Mouse (Mus musculus): Measurements from ENCODE around the gene Adcy9. TPM values are rescaled to one million over a fixed set of nuclear protein-coding genes. Genes with fewer than 3 reads are reported as not detected.
"Not testable (repeated sequence)": the region's sequence is repeated elsewhere in the genome, so short reads cannot be mapped to it uniquely, and the experiment has no call there.

Adcy9 gene
- polyA plus RNA-seq, 1 experiment from 2014 or later, result 0.41 TPM

DNA sequence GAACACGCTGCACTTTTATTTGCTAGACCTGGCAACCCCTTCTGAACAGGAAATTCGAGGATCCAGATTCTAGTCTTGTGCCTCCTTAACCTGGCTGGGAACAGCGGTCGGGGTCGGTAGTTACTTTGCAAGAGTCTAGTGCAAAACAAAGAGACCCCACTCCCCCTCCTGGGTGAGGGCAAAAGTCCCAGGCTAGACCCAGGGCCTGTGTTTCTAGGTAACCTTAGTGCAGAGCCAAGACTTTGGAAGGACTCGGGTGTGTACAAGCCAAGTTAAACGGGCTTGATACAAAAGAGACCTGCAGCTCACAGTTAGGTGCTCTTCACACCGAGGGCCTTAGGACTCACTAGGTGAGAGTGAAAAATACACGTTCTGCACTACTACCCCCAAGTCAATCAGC, 152.8 kb downstream of the Adcy9 start:
- Histone ChIP-seq H3K36me3 (no peaks in the 10 kb centered on the region), H3K4me1 (peaks cover 8% of the 10 kb centered on the region), H3K9me3 (replicated peaks) (no peaks in the 10 kb centered on the region), H3K27me3 (ENCODE audit: low read depth, poor library complexity, severe bottlenecking) (peaks cover 12% of the 10 kb centered on the region; the same call in 1 of the 2 replicates), H3K4me3 (no peak overlapping the region; the same call in 1 of the 2 replicates), H3K27ac (peak overlapping the region; percentile 80; the same call in 1 of the 2 replicates)
- no peak for DNase-seq (ENCODE audit: low spot score)
- 58% methylated on average over 9 of the region's 9 CpGs for WGBS

DNA sequence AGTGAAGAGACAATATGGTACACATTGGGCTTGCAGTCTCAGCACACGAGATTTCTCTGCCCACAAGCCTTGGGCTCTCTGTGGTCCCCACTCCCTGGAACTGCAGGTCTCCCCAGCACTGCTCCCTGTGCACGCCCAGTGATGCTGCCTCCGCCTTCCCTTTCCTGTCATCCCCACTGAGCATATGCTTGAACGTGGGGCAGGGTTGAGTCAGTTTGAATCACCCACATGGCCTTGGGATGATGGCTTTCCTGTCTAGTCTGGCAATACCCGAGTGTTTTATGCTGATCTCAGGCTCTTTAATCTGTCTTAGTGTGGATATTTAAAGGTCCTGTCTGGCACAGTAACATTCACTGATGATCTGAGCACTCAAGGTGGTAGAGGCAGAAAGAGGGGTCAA, 154.9 kb downstream of the Adcy9 start:
- no peak overlapping the region for H3K4me3 ChIP-seq
- 59% methylated on average over 5 of the region's 5 CpGs for whole genome bisulfite sequencing
- DNase-seq (ENCODE audit: low spot score), result no peak
- no peaks in the 10 kb centered on the region for H3K36me3 ChIP-seq
- H3K27ac ChIP-seq, result no peak overlapping the region
- H3K9me3 ChIP-seq (replicated peaks), result no peaks in the 10 kb centered on the region
- peaks cover 12% of the 10 kb centered on the region; the same call in 1 of the 2 replicates for H3K27me3 ChIP-seq (ENCODE audit: low read depth, poor library complexity, severe bottlenecking)
- peaks cover 8% of the 10 kb centered on the region for H3K4me1 ChIP-seq

DNA sequence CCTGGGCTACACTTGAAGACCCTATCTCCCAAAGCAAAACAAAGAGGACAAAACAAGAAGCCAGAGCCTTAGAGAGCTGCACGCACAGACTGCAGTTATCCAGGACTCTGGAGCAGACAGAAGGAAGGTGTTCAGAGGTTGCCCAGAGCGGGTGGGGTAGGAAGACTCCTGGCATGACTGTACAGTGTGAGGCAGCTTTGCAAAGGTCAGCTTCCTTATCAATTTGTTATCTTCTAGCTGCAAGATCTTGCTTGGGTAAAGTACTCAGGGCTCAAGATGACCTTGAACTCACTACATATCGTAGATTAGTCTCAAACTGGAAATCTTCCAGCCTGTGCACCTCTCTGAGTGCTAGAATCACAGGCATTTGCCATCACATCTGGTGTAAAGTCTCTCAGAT, 156.8 kb downstream of the Adcy9 start:
- Histone ChIP-seq H3K9me3 (replicated peaks) (no peaks in the 10 kb centered on the region), H3K4me3 (no peak overlapping the region), H3K27me3 (ENCODE audit: low read depth, poor library complexity, severe bottlenecking) (peaks cover 12% of the 10 kb centered on the region; the same call in 1 of the 2 replicates), H3K36me3 (no peaks in the 10 kb centered on the region), H3K4me1 (peaks cover 8% of the 10 kb centered on the region), H3K27ac (no peak overlapping the region)
- 88% methylated on average over 3 of the region's 3 CpGs for WGBS
- no peak for DNase-seq (ENCODE audit: low spot score)

DNA sequence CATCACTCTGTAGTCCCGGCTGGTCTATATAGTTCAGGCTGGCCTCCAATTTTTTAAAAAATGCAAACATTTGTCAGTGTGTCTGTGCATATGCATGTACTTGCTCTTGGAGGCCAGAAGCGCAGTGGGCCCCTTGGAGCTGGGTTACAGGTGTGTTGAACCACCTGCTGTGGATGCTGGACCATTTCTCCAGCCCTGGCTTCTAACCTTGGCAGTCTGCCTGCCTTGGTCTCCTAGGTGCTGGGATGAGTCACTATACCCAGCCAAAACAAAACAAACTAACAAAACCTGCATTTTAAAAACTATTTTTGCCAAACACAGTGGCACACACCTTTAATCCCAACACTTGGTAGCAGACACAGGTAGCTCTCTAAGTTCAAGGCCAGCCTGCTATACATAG, 162.8 kb downstream of the Adcy9 start:
- H3K27ac ChIP-seq, result no peak overlapping the region
- H3K4me3 ChIP-seq, result no peak overlapping the region
- H3K27me3 ChIP-seq (ENCODE audit: low read depth, poor library complexity, severe bottlenecking), result no peaks in the 10 kb centered on the region
- 88% methylated on average over 2 of the region's 2 CpGs for WGBS
- H3K9me3 ChIP-seq (replicated peaks), result no peaks in the 10 kb centered on the region
- H3K36me3 ChIP-seq, result no peaks in the 10 kb centered on the region
- DNase-seq (ENCODE audit: low spot score), result no peak
- H3K4me1 ChIP-seq, result no peaks in the 10 kb centered on the region

DNA sequence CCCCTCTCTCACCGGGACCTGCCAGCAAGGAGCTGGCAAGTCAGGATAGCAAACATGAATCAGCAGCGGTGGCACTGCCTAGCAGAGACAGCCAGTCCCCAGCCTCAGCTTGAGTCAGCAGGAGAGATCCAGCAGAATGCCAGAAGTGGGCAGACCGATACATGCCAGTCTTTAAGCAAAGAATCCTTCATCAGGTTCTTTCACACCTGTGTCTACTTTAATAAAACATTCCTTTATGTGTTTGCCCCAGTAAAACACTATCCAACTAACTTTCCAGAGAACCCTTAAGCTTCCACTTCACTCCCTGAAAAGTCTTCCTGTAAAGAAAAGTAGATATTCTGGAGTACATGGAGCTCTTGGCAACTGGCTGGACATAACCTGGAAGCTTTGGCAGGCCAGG, 171.5 kb downstream of the Adcy9 start:
- no peaks in the 10 kb centered on the region for H3K36me3 ChIP-seq
- H3K27ac ChIP-seq, result no peak overlapping the region
- H3K4me3 ChIP-seq, result no peak overlapping the region
- H3K27me3 ChIP-seq (ENCODE audit: low read depth, poor library complexity, severe bottlenecking), result no peaks in the 10 kb centered on the region
- 84% methylated on average over 3 of the region's 3 CpGs for WGBS
- DNase-seq (ENCODE audit: low spot score), result no peak
- H3K9me3 ChIP-seq (replicated peaks), result no peaks in the 10 kb centered on the region
- no peaks in the 10 kb centered on the region for H3K4me1 ChIP-seq

DNA sequence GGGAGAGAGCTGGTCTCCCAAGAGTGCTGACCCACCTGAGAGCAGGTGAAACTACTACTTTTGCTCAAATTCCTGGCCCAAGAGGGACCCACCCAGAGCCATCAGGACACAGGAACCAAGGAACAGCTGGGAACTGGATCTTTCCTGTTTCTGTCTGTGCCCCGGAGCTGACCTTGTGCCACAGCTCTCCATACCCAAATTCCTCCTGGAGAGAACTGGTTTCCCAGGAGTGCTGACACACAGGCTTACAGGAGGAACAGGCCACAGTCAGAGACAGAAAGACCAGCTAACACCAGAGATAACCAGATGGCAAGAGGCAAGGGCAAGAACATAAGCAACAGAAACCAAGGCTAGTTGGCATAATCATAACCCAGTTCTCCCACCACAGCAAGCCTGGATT, 175.1 kb downstream of the Adcy9 start:
- H3K4me1 ChIP-seq; H3K27ac ChIP-seq; H3K9me3 ChIP-seq (replicated peaks); DNase-seq (ENCODE audit: low spot score); H3K36me3 ChIP-seq; H3K27me3 ChIP-seq (ENCODE audit: low read depth, poor library complexity, severe bottlenecking); H3K4me3 ChIP-seq: not testable (repeated sequence)
- WGBS, result 97% methylated on average over 1 of the region's 1 CpGs

Other genes starting within 250 kb of the Adcy9 start
- gene Crebbp, start 206.5 kb downstream of the Adcy9 start, polyA plus RNA-seq (2016; fragmentation: Nextera tagmentation; extraction: Ambion mirVana), result 31.1 and 36.9 TPM in 2 replicates
- 29.4 and 34.3 TPM in 2 replicates for gene Srl, start 121.3 kb upstream of the Adcy9 start, polyA plus RNA-seq (2016; fragmentation: Nextera tagmentation; extraction: Ambion mirVana)
- 41.4 and 48.5 TPM in 2 replicates for gene Tfap4, start 139.4 kb upstream of the Adcy9 start, polyA plus RNA-seq (2016; fragmentation: Nextera tagmentation; extraction: Ambion mirVana)
- gene Glis2, start 174.2 kb upstream of the Adcy9 start, polyA plus RNA-seq (2016; fragmentation: Nextera tagmentation; extraction: Ambion mirVana), result 27.0 and 30.7 TPM in 2 replicates
- 108 and 113 TPM in 2 replicates for gene Pam16, start 204.5 kb upstream of the Adcy9 start, polyA plus RNA-seq (2016; fragmentation: Nextera tagmentation; extraction: Ambion mirVana)
- gene Vasn, start 219.4 kb upstream of the Adcy9 start, polyA plus RNA-seq (2016; fragmentation: Nextera tagmentation; extraction: Ambion mirVana), result 22.5 and 28.3 TPM in 2 replicates
- gene Dnaja3, start 219.5 kb upstream of the Adcy9 start, polyA plus RNA-seq (2016; fragmentation: Nextera tagmentation; extraction: Ambion mirVana), result 64.1 and 70.2 TPM in 2 replicates

Data from limb, embryonic 10.5 days (tissue).